Mouse (Mus musculus) cerebellum, adult 2 months (tissue): ENCODE measurements around the gene Cfb. TPM values are rescaled to one million over a fixed set of nuclear protein-coding genes. Genes with fewer than 3 reads are reported as not detected.

ENCODE experiments used
- DNase-seq, 2 experiments: peaks; one replicate each; pipeline ENCODE4 v3.0.0; 2021
- H3K27ac ChIP-seq: fragments of 200-500 bp; 2 replicates; pipeline ENCODE4 v1.5.1; 2012; ENCODE audit warnings: low read length, control low read depth, inconsistent platforms; ENCODE audit not compliant: insufficient read depth
- H3K27me3 ChIP-seq: fragments of 200-500 bp; 2 replicates; pipeline ENCODE4 v1.6.1; 2012; ENCODE audit warnings: inconsistent platforms, mild to moderate bottlenecking, low read length, moderate library complexity; ENCODE audit not compliant: control insufficient read depth, insufficient read depth
- H3K4me1 ChIP-seq: fragments of 200-500 bp; 2 replicates; pipeline ENCODE4 v1.6.1; 2011; ENCODE audit warnings: low read length; ENCODE audit not compliant: control insufficient read depth, insufficient read depth
- H3K4me3 ChIP-seq: fragments of 200-500 bp; replicated peaks from 2 replicates; pipeline ENCODE3; 2011; ENCODE audit warnings: mild to moderate bottlenecking, low read depth, low read length, control low read depth; ENCODE audit not compliant: insufficient read depth
- CTCF ChIP-seq: fragments of 200-500 bp; IDR thresholded peaks from 2 replicates; pipeline ENCODE4 v1.5.1; 2011; ENCODE audit warnings: low read depth, mild to moderate bottlenecking, control low read depth, low read length, moderate library complexity, borderline replicate concordance; ENCODE audit not compliant: insufficient read depth
- POLR2A ChIP-seq: fragments of 200-500 bp; IDR thresholded peaks from 2 replicates; pipeline ENCODE4 v1.6.1; 2011; ENCODE audit warnings: low read length, control low read depth, borderline replicate concordance; ENCODE audit not compliant: insufficient read depth
- WGBS: fragments of 180-500 bp; shearing (Covaris S2); methylation state at CpG from one replicate; pipeline ENCODE4 v1.1.7; 2018; 5-methylcytosine and 5-hydroxymethylcytosine counted together
- polyA plus RNA-seq: library from polyadenylated mRNA; depleted of rRNA; stranded (reverse); fragments of >200 nt; gene quantifications from 2 replicates; pipeline ENCODE4 v1.2.3, GENCODE M21; 2012

The Cfb gene
- polyA plus RNA-seq, 1 experiment = 0.20 TPM

- H3K4me1 ChIP-seq = no peaks in the 10 kb centered on the region
- DNase-seq = no peak
- WGBS = 62% methylated on average over 11 of the region's 11 CpGs
- no peak within 1 kb of the TSS for H3K4me3 ChIP-seq
- TF ChIP-seq POLR2A (no peak), CTCF (no peak)
- H3K27me3 ChIP-seq = no peaks in the 10 kb centered on the region
- H3K27ac ChIP-seq = no peak within 1 kb of the TSS
Measured at GRCm38 (mm10) chr17:34879336-34879879, 17.1 kb upstream of the Cfb start, which contains the start of gene Zbtb12. Gene Zbtb12, plus strand, starts transcription at chr17:34879483.

- TF ChIP-seq CTCF (no peak), POLR2A (no peak)
- Histone ChIP-seq H3K27me3 (no peaks in the 10 kb centered on the region), H3K4me1 (no peaks in the 10 kb centered on the region), H3K27ac (no peak overlapping the region), H3K4me3 (no peak overlapping the region)
- 89% methylated on average over 6 of the region's 6 CpGs for WGBS
- no peak for DNase-seq
Measured at GRCm38 (mm10) chr17:34874321-34874720, 12.0 kb upstream of the Cfb start.

- 55% methylated on average over 7 of the region's 7 CpGs for WGBS
- TF ChIP-seq POLR2A (no peak), CTCF (no peak)
- no peak overlapping the region for H3K27ac ChIP-seq
- H3K4me3 ChIP-seq = no peak overlapping the region
- no peaks in the 10 kb centered on the region for H3K27me3 ChIP-seq
- no peak for DNase-seq
- H3K4me1 ChIP-seq = no peaks in the 10 kb centered on the region
Measured at GRCm38 (mm10) chr17:34865981-34866380, 3.7 kb upstream of the Cfb start.

GRCm38 (mm10) chr17:34861704-34862415, 458 bp downstream of the Cfb start:
- WGBS = 66% methylated on average over 13 of the region's 13 CpGs
- no peak for TF ChIP-seq CTCF
- no peak for TF ChIP-seq POLR2A
- Histone ChIP-seq H3K4me1 (no peaks in the 10 kb centered on the region), H3K27ac (no peak overlapping the region), H3K4me3 (no peak overlapping the region), H3K27me3 (no peaks in the 10 kb centered on the region)
- no peak for DNase-seq

GRCm38 (mm10) chr17:34860514-34860913, 1.8 kb downstream of the Cfb start:
- Histone ChIP-seq H3K4me3 (no peak overlapping the region), H3K27me3 (no peaks in the 10 kb centered on the region), H3K27ac (no peak overlapping the region), H3K4me1 (no peaks in the 10 kb centered on the region)
- no peak for TF ChIP-seq POLR2A
- no peak for DNase-seq
- 87% methylated on average over 9 of the region's 9 CpGs for WGBS

- TF ChIP-seq CTCF (no peak), POLR2A (no peak)
- Histone ChIP-seq H3K4me1 (no peaks in the 10 kb centered on the region), H3K4me3 (no peak overlapping the region), H3K27me3 (no peaks in the 10 kb centered on the region), H3K27ac (no peak overlapping the region)
- DNase-seq = no peak
- 80% methylated on average over 4 of the region's 4 CpGs for WGBS
Measured at GRCm38 (mm10) chr17:34858670-34859069, 3.6 kb downstream of the Cfb start.

GRCm38 (mm10) chr17:34855825-34856224, 6.5 kb downstream of the Cfb start:
- peak in 1 of 2 experiments; percentile 40 for DNase-seq
- H3K4me1 ChIP-seq = no peaks in the 10 kb centered on the region
- H3K4me3 ChIP-seq = no peak overlapping the region
- TF ChIP-seq POLR2A = no peak
- TF ChIP-seq CTCF = peak; percentile 74
- no peak overlapping the region for H3K27ac ChIP-seq
- 12% methylated on average over 3 of the region's 3 CpGs for WGBS
- no peaks in the 10 kb centered on the region for H3K27me3 ChIP-seq

- H3K4me3 ChIP-seq = no peak overlapping the region
- TF ChIP-seq CTCF = no peak
- no peak overlapping the region for H3K27ac ChIP-seq
- WGBS = 79% methylated on average over 3 of the region's 3 CpGs
- H3K27me3 ChIP-seq = no peaks in the 10 kb centered on the region
- no peak for DNase-seq
- no peaks in the 10 kb centered on the region for H3K4me1 ChIP-seq
Measured at GRCm38 (mm10) chr17:34854761-34855160, 7.6 kb downstream of the Cfb start.
